Mouse (Mus musculus) embryo, embryonic 9.5 days (tissue): Measurements from ENCODE around the gene Obp2a.
"Not testable (repeated sequence)": the region's sequence is repeated elsewhere in the genome, so short reads cannot be mapped to it uniquely, and the experiment has no call there.

Source experiments
- DNase-seq: peaks from one replicate; pipeline ENCODE4 v3.0.0-alpha.2; 2017; ENCODE audit errors: extremely low spot score

The Obp2a gene

DNA sequence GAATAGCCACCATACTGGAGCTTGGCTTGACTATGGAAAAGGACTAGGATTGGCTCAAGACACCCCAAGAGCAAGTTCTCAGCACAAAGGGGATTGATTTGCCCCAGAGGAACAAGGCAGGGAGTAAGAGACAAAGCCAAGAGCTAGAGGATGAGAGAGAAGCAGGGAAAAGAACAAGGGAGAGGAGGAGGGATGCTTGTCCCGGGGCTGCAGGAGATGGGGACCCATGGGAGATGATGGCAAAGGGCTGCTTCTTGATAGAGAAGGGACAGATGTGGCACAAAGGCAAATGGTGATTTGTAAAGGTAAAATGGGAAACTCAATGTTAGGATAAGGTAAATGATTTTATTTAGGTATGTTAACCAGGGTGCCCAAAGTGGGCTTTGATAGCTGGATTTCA is 9.2 kb downstream of the Obp2a start:
- not testable (repeated sequence) for DNase-seq

GRCm38 (mm10) chr2:25709791-25710190 is 9.9 kb downstream of the Obp2a start:
- not testable (repeated sequence) for DNase-seq

DNA sequence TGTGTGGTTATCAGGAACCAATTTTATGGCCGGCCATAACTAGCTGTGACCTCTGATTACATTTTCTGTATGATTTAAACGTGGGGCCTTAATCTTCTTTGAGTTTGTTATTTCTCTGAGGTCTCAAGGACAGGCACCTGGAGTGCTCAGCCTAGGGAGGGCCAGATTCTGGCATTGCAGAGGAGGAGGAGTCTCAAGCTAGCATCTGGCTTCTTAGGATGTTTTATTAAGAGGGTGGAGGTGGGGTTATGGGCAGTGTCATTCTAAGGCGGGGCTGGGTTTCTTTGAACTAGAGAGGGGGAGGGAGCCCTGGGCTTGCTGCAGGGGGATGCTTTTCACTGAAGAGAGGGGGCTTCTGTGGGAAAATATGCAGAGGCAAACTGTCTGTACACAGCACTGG is 11.8 kb downstream of the Obp2a start:
- not testable (repeated sequence) for DNase-seq

- no peak for DNase-seq
Observed at GRCm38 (mm10) chr2:25717222-25717621, 17.4 kb downstream of the Obp2a start.

DNA sequence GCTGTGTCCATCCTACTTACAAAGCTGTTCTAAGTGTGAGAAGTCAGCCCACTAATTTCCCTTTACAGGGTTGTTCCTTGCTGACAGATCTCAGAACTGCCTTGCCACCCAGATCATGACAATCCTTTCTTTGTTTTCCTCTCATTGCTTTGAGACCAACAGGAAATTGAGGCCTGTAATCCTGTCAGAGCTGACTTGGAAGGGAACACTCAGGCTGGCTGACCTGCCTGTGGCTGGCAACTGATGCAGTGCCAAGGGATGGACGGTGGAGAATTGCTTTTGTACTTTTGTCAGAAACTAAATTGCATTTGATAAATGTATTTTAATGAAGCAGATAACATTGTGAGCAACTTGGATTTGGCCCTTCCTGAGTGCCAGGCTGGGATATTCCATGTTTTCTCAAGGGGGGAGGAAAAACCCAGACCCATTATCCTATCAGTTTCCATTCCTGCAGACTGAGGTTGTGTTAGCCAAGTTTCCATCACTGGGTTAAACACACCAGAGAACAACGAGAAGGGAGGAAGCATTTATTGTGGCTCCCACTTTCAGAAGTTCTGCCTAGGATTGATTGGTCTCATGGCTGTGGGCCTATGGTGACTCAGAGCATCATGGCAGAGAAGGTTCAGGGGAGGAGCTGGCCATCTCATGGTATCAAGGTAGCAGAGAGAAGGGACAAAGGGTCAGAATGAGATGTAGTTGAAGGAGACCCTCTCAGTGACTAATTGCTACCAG is 33.5 kb downstream of the Obp2a start:
- no peak for DNase-seq

DNA sequence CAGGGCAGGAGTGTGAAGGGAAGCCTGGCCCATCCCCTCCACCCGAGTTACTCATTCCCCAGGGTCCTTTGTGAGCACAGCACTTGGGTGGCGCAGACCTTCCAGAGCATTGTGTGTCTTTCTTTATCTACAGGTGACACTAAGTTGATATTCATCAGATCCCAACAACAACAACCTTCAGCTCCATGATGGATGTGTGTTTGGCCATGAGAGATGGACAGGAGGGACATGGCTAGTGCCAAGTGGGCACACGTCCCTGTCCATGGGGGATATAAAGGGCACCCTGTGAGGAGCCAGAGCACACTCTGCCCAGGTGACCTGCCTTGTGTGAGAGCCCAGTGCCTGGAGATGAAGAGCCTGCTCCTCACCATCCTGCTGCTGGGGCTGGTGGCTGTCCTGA is 36.9 kb downstream of the Obp2a start, which contains the start of gene Obp2b:
TSS of gene Obp2b (plus strand) at position 301 of the 400 bp plus-strand sequence.
- DNase-seq: not testable (repeated sequence)

DNA sequence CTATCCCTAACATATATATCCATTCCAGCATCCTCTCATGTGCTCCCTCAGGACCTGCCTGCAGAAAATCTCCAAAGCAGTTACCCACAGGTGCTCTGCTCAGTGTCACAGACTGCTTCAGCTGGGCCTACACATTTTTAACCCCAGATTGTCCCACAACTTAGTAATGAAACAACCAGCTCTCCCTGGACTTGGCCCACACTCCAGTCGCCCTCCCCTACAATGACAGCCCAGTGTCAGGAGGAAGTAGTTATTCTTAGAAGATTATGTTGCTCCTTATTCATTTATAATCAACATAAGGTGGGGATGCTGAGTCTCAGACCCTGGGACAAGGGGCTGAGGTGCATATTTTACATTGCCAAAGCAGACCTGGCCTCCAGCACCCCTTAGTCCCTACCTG is 41.8 kb downstream of the Obp2a start:
- no peak for DNase-seq
